ENCODE assay signal across 31 mouse cellular contexts in the genomic region with DNA sequence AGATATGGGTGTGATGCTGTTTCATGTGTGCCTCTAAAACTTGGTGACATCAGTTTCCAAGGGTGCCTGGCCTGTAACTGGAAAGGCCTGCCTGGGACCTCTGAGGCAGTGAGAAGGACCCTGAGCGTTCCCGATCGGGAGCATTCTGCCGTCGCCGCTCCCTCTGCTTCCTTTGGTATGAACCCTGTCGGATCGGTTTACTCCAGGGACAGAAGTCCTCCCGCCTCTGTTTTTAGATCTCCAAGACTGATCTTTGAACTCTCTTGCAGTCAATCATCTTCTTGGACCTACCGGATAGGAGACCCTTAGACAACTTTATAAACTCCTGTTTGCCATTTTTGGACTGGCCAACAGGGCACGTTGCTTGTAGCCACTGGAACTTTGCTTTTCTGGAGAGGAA. TPM values are rescaled to one million over a fixed set of nuclear protein-coding genes. Genes with fewer than 3 reads are reported as not detected.
A peak's percentile ranks its signal among the peaks of the same experiment; 100 is the strongest.
DNase-seq lines count a peak whose midpoint lies in the region; ATAC-seq and TF ChIP-seq lines count a peak whose summit lies in the region.
"Had no signal": no experiment of that assay in that cellular context is flagged by ENCODE, and none has a peak within 500 bp of the region (broad histone marks: within the 10 kb centered on the region; RNA-seq: fewer than 3 reads in every experiment).

No protein-coding gene starts in this region.

- in situ Hi-C loops in ES-E14 (cut with MboI; ENCODE audit: low sequenced_read_pairs in 2 of 2, unreplicated experiment in 2 of 2) = no loop called here

- H3K9ac ChIP-seq in lung, embryonic 14.5 days = no peak overlapping the region
- H3K9ac ChIP-seq in ES-E14 (ENCODE audit: insufficient read depth, low read depth, low read length, poor library complexity, severe bottlenecking) = peak overlapping the region; percentile 82
- H3K9ac ChIP-seq in neural tube, embryonic 11.5 days (ENCODE audit: low read length) = no peak overlapping the region
- H3K9ac ChIP-seq: heart, embryonic 13.5 days; hindbrain, embryonic 14.5 days; limb, embryonic 15.5 days; liver, embryonic 14.5 days; lung, embryonic 15.5 days had no signal

- H3K4me1 ChIP-seq in lung, embryonic 14.5 days (ENCODE audit: insufficient read depth) = no peaks in the 10 kb centered on the region
- peaks cover 9 to 34% of the 10 kb centered on the region in 2 experiments for H3K4me1 ChIP-seq in ES-E14 (ENCODE audit: control insufficient read depth in 2 of 2, insufficient read depth in 2 of 2, low read length in 2 of 2, poor library complexity in 1 of 2)
- H3K4me1 ChIP-seq in neural tube, embryonic 11.5 days (ENCODE audit: control insufficient read depth, insufficient read depth, low read length) = no peaks in the 10 kb centered on the region; the same call in 1 of the 2 replicates

- no peak overlapping the region for H3K27ac ChIP-seq in lung, embryonic 14.5 days (ENCODE audit: low read depth)
- peak overlapping the region; percentile 88; the same call in 1 of the 2 replicates for H3K27ac ChIP-seq in ES-E14 (ENCODE audit: insufficient read depth, low read depth, low read length, poor library complexity, severe bottlenecking)
- H3K27ac ChIP-seq in neural tube, embryonic 11.5 days (ENCODE audit: low read depth, low read length) = no peak overlapping the region
- H3K27ac ChIP-seq: heart, embryonic 13.5 days; hindbrain, embryonic 14.5 days; limb, embryonic 15.5 days; liver, embryonic 14.5 days; lung, embryonic 15.5 days had no signal

- no peak for ATAC-seq in lung, embryonic 14.5 days (ENCODE audit: insufficient read depth)
- no peak for ATAC-seq in neural tube, embryonic 11.5 days (ENCODE audit: insufficient read depth, low FRiP score, low TSS enrichment)
- ATAC-seq: forebrain, embryonic 14.5 days; inflammation-experienced regulatory T-cells, adult 6 months had no signal

- DNase-seq in lung, embryonic 14.5 days = peak; percentile 17
- DNase-seq in lung, postnatal 10 days = no peak
- DNase-seq in ES-E14 (ENCODE audit: low read depth, low spot score) = no peak
- peak; percentile 38 for DNase-seq in embryo, embryonic 11 days
- DNase-seq in neural tube, embryonic 11.5 days (ENCODE audit: low spot score) = peak; percentile 19
- DNase-seq in heart, adult 8-10 months (ENCODE audit: low spot score) = no peak
- DNase-seq in frontal cortex, postnatal 14 days (ENCODE audit: low spot score in 2 of 2) = no peak
- DNase-seq: adrenal gland, postnatal 25 days; cerebellum, adult 9-10 months; gastrocnemius, postnatal 25 days; heart, adult 18-20 months; heart, postnatal 14 days; kidney, adult 9 months; kidney, postnatal 36 days; layer of hippocampus, adult 9-11 months; lung, postnatal 4 days; retina, postnatal 1 day had no signal

- under 1% methylated on average over 11 of the region's 11 CpGs for WGBS in lung, embryonic 14.5 days
- 1% methylated on average over 11 of the region's 11 CpGs for WGBS in neural tube, embryonic 11.5 days

- no peak overlapping the region for H3K4me3 ChIP-seq in lung, embryonic 14.5 days (ENCODE audit: low read depth, low read length)
- H3K4me3 ChIP-seq in ES-E14 (ENCODE audit: insufficient read depth in 1 of 2, low read depth in 1 of 2, low read length in 2 of 2, poor library complexity in 1 of 2, severe bottlenecking in 1 of 2) = peak overlapping the region; percentile 86 to 93
- no peak overlapping the region for H3K4me3 ChIP-seq in neural tube, embryonic 11.5 days (ENCODE audit: low read depth, low read length)
- H3K4me3 ChIP-seq: heart, embryonic 13.5 days; limb, embryonic 15.5 days; lung, embryonic 15.5 days had no signal

- H3K27me3 ChIP-seq in lung, embryonic 14.5 days (ENCODE audit: insufficient read depth, low read length) = peaks cover 70% of the 10 kb centered on the region
- H3K27me3 ChIP-seq in neural tube, embryonic 11.5 days (ENCODE audit: control insufficient read depth, insufficient read depth, low read length) = peaks cover 62% of the 10 kb centered on the region

- no peaks in the 10 kb centered on the region for H3K9me3 ChIP-seq in lung, embryonic 14.5 days (ENCODE audit: low read depth, low read length)
- no peaks in the 10 kb centered on the region for H3K9me3 ChIP-seq in ES-E14 (ENCODE audit: control insufficient read depth, insufficient read depth, low read depth, low read length)
- H3K9me3 ChIP-seq in neural tube, embryonic 11.5 days (ENCODE audit: control insufficient read depth, low read length) = no peaks in the 10 kb centered on the region
- H3K9me3 ChIP-seq: heart, embryonic 13.5 days; limb, embryonic 15.5 days; lung, embryonic 15.5 days had no signal

- TF ChIP-seq CTCF in lung, embryonic 14.5 days (IDR thresholded peaks at IDR 0.05; ENCODE audit: low read depth) = no peak

- H3K36me3 ChIP-seq in lung, embryonic 14.5 days (ENCODE audit: insufficient read depth) = no peaks in the 10 kb centered on the region
- peaks cover 30% of the 10 kb centered on the region for H3K36me3 ChIP-seq in ES-E14 (ENCODE audit: control insufficient read depth, insufficient read depth, low read length, poor library complexity, severe bottlenecking)
- no peaks in the 10 kb centered on the region for H3K36me3 ChIP-seq in neural tube, embryonic 11.5 days (ENCODE audit: control insufficient read depth, insufficient read depth, low read length)
- H3K36me3 ChIP-seq: heart, embryonic 13.5 days; limb, embryonic 15.5 days; lung, embryonic 15.5 days had no signal

- no peak overlapping the region for H3K4me2 ChIP-seq in lung, embryonic 14.5 days
- H3K4me2 ChIP-seq in neural tube, embryonic 11.5 days (ENCODE audit: low read depth) = no peak overlapping the region
- H3K4me2 ChIP-seq: heart, embryonic 13.5 days; hindbrain, embryonic 14.5 days; limb, embryonic 15.5 days; lung, embryonic 15.5 days had no signal

TF ChIP-seq in ES-E14, 5 proteins besides CTCF, POLR2A, EP300 and RAD21:
- TF ChIP-seq MAFK (IDR thresholded peaks at IDR 0.05; ENCODE audit: insufficient read depth, low read depth, low read length) (no peak), HCFC1 (IDR thresholded peaks at IDR 0.05; ENCODE audit: borderline replicate concordance, insufficient read depth, low read length) (no peak), ZC3H11A (IDR thresholded peaks at IDR 0.05; ENCODE audit: borderline replicate concordance, low read depth, low read length) (no peak), CHD2 (IDR thresholded peaks at IDR 0.05; ENCODE audit: low read depth, low read length) (no peak), ZNF384 (IDR thresholded peaks at IDR 0.05; ENCODE audit: low read depth, low read length) (no peak)

RNA-seq across cellular contexts. Expression of a gene that starts 16.0 kb away (rescaled TPM):
- not detected in 2 replicates for polyA plus RNA-seq in lung, embryonic 14.5 days (2014; fragmentation: Nextera tagmentation; extraction: Ambion mirVana)
- 147 and 268 TPM in 2 replicates for total RNA-seq in ES-E14 (2012; rRNA removed)
- polyA plus RNA-seq in neural tube, embryonic 11.5 days (2014; fragmentation: Nextera tagmentation; extraction: Ambion mirVana) = 0.74 and 1.3 TPM in 2 replicates
- total RNA-seq in heart, adult 8-10 months (2022) = not detected
- total RNA-seq: adrenal gland, postnatal 25 days; heart, adult 18-20 months; heart, postnatal 14 days; left cerebral cortex, adult 18-20 months; left cerebral cortex, postnatal 25 days; megakaryocyte-erythroid progenitor cell, adult 5-6 weeks had no signal
- polyA plus RNA-seq: C2C12; forebrain, embryonic 14.5 days; heart, embryonic 13.5 days; hindbrain, embryonic 14.5 days; inflammation-experienced regulatory T-cells, adult 6 months; liver, embryonic 14.5 days; lung, embryonic 15.5 days; spleen, adult 2 months; testis, adult 2 months; urinary bladder, adult 2 months had no signal

RNA-seq across cellular contexts. Expression of a gene that starts 25.3 kb away (rescaled TPM):
- polyA plus RNA-seq in lung, embryonic 14.5 days (2014; fragmentation: Nextera tagmentation; extraction: Ambion mirVana) = not detected in 2 replicates
- 2.4 and 3.3 TPM in 2 replicates for total RNA-seq in ES-E14 (2012; rRNA removed)
- polyA plus RNA-seq in neural tube, embryonic 11.5 days (2014; fragmentation: Nextera tagmentation; extraction: Ambion mirVana) = 0.57 and 0.98 TPM in 2 replicates
- total RNA-seq in heart, adult 8-10 months (2022) = not detected
- total RNA-seq: gastrocnemius, postnatal 25 days; heart, adult 18-20 months; heart, postnatal 14 days had no signal
- polyA plus RNA-seq: C2C12; inflammation-experienced regulatory T-cells, adult 6 months; lung, embryonic 15.5 days; testis, adult 2 months; urinary bladder, adult 2 months had no signal

RNA-seq across cellular contexts. Expression of a gene that starts 33.1 kb away (rescaled TPM):
- polyA plus RNA-seq in lung, embryonic 14.5 days (2014; fragmentation: Nextera tagmentation; extraction: Ambion mirVana) = not detected in 2 replicates
- 10.8 and 43.2 TPM in 2 replicates for total RNA-seq in ES-E14 (2012; rRNA removed)
- polyA plus RNA-seq in neural tube, embryonic 11.5 days (2014; fragmentation: Nextera tagmentation; extraction: Ambion mirVana) = 48.6 and 53.3 TPM in 2 replicates
- total RNA-seq in heart, adult 8-10 months (2022) = not detected
- total RNA-seq: adrenal gland, postnatal 25 days; gastrocnemius, postnatal 25 days; heart, adult 18-20 months; heart, postnatal 14 days; left cerebral cortex, adult 18-20 months; left cerebral cortex, postnatal 25 days had no signal
- polyA plus RNA-seq: inflammation-experienced regulatory T-cells, adult 6 months; limb, embryonic 15.5 days; lung, embryonic 15.5 days; spleen, adult 2 months; testis, adult 2 months; urinary bladder, adult 2 months had no signal

RNA-seq across cellular contexts. Expression of a gene that starts 51.7 kb away (rescaled TPM):
- polyA plus RNA-seq in lung, embryonic 14.5 days (2014; fragmentation: Nextera tagmentation; extraction: Ambion mirVana) = 22.1 and 22.3 TPM in 2 replicates
- total RNA-seq in ES-E14 (2012; rRNA removed) = 23.9 TPM in 2 replicates
- 28.1 and 29.1 TPM in 2 replicates for polyA plus RNA-seq in neural tube, embryonic 11.5 days (2014; fragmentation: Nextera tagmentation; extraction: Ambion mirVana)
- 10 to 100 TPM; 14.6 to 18.2 (median 17.4) TPM for total RNA-seq in heart, adult 8-10 months (2022)

Comparison
In these comparisons a context has a peak if more than half of its experiments do, and no peak if none do; other contexts are left out.
1. DNase-seq: peak in lung, embryonic 14.5 days (single experiment), embryo, embryonic 11 days (single experiment) and neural tube, embryonic 11.5 days (single experiment); none in lung, postnatal 10 days (single experiment), ES-E14 (single experiment), heart, adult 8-10 months (single experiment) and frontal cortex, postnatal 14 days (0 of 2).
2. H3K4me3 ChIP-seq: peak in ES-E14 (2 of 2); none in lung, embryonic 14.5 days (single experiment) and neural tube, embryonic 11.5 days (single experiment).
3. RNA of a gene that starts 16.0 kb away (total RNA-seq): 147 to 268 TPM in ES-E14; not detected in heart, adult 8-10 months; every median in the first group is over 100 times any median in the second.
4. RNA of a gene that starts 33.1 kb away (total RNA-seq): 10.8 to 43.2 TPM in ES-E14; not detected in heart, adult 8-10 months; every median in the first group is over 10 times any median in the second.